Mouse (Mus musculus): ENCODE results near the gene Npsr1. TPM values are rescaled to one million over a fixed set of nuclear protein-coding genes. Genes with fewer than 3 reads are reported as not detected.

Gene Npsr1
- total and polyA plus RNA-seq, 3 experiments, result not detected

DNA sequence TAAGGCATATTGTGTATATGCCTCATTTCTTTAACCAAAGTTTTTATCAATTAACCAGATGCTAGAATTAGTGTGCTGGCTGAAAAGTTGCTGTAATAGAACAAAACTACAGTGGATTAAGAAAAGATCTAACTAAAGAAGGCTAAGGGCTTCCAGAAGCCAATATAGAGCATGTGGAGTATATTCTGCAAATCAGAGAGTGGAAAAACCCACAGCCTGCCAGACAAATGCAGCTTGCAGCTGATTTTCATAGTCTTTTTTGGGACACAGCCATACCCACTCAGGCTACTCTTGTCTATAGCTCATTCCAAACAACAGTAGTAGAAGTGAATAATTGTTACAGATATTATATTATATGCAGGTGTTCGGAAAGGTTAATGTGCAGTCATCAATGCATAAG is 138.7 kb downstream of the Npsr1 start:
- H3K27ac ChIP-seq, result no peak overlapping the region
- DNase-seq, result no peak
- no peak for TF ChIP-seq EP300 (IDR thresholded peaks at IDR 0.05; ENCODE audit: insufficient read depth, low read depth, low read length)
- no peak for TF ChIP-seq POLR2A (IDR thresholded peaks at IDR 0.05; ENCODE audit: insufficient read depth, low read depth, low read length)
- no peak for TF ChIP-seq CTCF (IDR thresholded peaks at IDR 0.05)
- H3K4me1 ChIP-seq (ENCODE audit: control insufficient read depth, insufficient read depth, low read length), result no peaks in the 10 kb centered on the region
- WGBS, result 83% methylated on average over 1 of the region's 1 CpGs
- no peaks in the 10 kb centered on the region for H3K27me3 ChIP-seq (ENCODE audit: control insufficient read depth, insufficient read depth, low read length)
- no peaks in the 10 kb centered on the region for H3K79me2 ChIP-seq (replicated peaks; ENCODE audit: control insufficient read depth, insufficient read depth, low read length)
- H3K9ac ChIP-seq (ENCODE audit: low read depth, low read length), result no peak overlapping the region
- H3K36me3 ChIP-seq (ENCODE audit: control insufficient read depth, insufficient read depth, low read length), result no peaks in the 10 kb centered on the region
- H3K4me3 ChIP-seq, result no peak overlapping the region
- intact Hi-C loops (cut with DNase I), result no loop called here

DNA sequence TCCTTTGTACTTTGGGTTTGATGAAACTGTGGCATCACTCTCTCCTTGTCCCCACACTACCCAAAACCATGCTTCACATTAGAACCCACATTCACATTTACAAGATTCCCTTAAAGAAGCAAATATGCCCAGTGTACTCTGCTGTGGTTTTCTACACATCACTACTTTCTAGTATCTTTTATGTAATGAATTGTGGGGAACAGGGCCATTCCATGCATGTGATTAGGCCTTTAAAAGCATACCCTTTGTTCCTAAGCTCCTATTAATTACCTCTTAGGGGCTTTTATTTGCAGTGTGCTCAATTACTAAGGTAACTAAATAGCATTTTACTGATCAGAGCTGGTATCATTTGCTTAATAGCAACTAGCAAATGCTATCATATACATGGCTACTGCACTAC is 149.8 kb downstream of the Npsr1 start:
- H3K79me2 ChIP-seq (replicated peaks; ENCODE audit: control insufficient read depth, insufficient read depth, low read length), result no peaks in the 10 kb centered on the region
- H3K4me1 ChIP-seq (ENCODE audit: control insufficient read depth, insufficient read depth, low read length), result no peaks in the 10 kb centered on the region
- intact Hi-C loops (cut with DNase I), result no loop called here
- H3K9ac ChIP-seq (ENCODE audit: low read depth, low read length), result no peak overlapping the region
- no peaks in the 10 kb centered on the region for H3K27me3 ChIP-seq (ENCODE audit: control insufficient read depth, insufficient read depth, low read length)
- no peak overlapping the region for H3K27ac ChIP-seq
- H3K36me3 ChIP-seq (ENCODE audit: control insufficient read depth, insufficient read depth, low read length), result no peaks in the 10 kb centered on the region
- no peak overlapping the region for H3K4me3 ChIP-seq
- TF ChIP-seq EP300 (IDR thresholded peaks at IDR 0.05; ENCODE audit: insufficient read depth, low read depth, low read length) (no peak), POLR2A (IDR thresholded peaks at IDR 0.05; ENCODE audit: insufficient read depth, low read depth, low read length) (no peak), CTCF (IDR thresholded peaks at IDR 0.05) (no peak)
- DNase-seq, result no peak

DNA sequence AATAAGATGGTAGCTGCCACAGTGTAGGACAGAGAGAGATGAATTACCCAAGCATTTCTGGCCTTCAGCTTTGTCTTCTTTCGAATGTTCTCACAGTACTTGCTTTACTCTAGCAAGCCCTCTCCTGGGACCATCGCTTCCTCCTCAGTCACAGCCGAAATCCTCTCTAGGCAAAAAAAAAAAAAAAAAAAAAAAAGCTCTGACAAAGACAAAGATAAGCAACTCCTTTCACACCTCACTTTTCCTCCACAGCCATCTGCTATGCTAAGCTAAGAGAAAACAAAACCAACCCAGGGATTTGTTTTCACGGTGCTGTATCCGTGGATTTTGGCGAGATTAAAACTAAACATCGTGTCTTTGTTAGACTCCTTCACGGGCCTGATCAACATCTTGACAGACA is 156.4 kb downstream of the Npsr1 start:
- DNase-seq, result no peak
- intact Hi-C loops (cut with DNase I), result no loop called here
- TF ChIP-seq POLR2A (IDR thresholded peaks at IDR 0.05; ENCODE audit: insufficient read depth, low read depth, low read length) (no peak), CTCF (IDR thresholded peaks at IDR 0.05) (no peak), EP300 (IDR thresholded peaks at IDR 0.05; ENCODE audit: insufficient read depth, low read depth, low read length) (no peak)
- H3K4me1 ChIP-seq (ENCODE audit: control insufficient read depth, insufficient read depth, low read length), result no peaks in the 10 kb centered on the region
- H3K36me3 ChIP-seq (ENCODE audit: control insufficient read depth, insufficient read depth, low read length), result no peaks in the 10 kb centered on the region
- no peaks in the 10 kb centered on the region for H3K79me2 ChIP-seq (replicated peaks; ENCODE audit: control insufficient read depth, insufficient read depth, low read length)
- H3K27ac ChIP-seq, result no peak overlapping the region
- H3K9ac ChIP-seq (ENCODE audit: low read depth, low read length), result no peak overlapping the region
- no peaks in the 10 kb centered on the region for H3K27me3 ChIP-seq (ENCODE audit: control insufficient read depth, insufficient read depth, low read length)
- WGBS, result 19% methylated on average over 8 of the region's 8 CpGs
- H3K4me3 ChIP-seq, result no peak overlapping the region

DNA sequence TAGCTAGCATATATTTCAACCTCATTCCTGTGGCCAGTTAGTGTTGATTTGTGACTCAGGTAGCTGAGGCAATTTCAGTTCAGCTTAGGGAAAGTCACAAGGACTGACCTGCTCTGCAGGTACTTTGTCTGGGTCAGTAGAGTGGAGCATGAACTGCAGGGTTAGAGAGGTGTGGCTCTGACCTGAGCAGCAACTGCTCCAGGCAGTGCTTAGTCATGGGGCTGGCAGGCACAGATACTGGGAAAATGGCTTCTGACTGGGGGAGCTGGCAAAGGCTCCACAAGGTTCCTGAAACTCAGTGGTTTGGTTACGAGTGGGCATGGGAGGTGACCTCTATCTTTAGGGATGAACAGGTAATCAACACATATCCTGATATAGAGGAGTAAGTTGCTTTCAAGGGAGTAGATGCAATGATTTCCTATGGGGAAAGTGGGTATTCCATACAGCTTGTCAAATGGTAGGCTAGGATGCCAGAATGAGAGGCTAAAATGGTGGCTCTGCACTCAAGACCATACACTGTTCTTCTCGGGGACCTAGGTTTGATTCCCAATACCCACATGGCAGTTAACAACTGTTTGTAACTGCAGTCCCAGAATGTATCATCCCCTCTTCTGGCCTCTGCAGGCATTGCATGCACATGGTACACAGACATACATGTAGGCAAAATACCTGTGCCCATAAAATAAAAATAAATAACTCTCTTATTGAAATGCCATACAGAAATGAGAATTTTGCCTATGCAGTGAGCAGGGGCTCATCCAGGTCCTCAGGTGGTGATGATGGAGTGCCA is 182.9 kb downstream of the Npsr1 start:
- DNase-seq, result no peak
- no peaks in the 10 kb centered on the region for H3K4me1 ChIP-seq (ENCODE audit: control insufficient read depth, insufficient read depth, low read length)
- no peak overlapping the region for H3K9ac ChIP-seq (ENCODE audit: low read depth, low read length)
- intact Hi-C loops (cut with DNase I), result no loop called here
- no peak overlapping the region for H3K4me3 ChIP-seq
- no peak overlapping the region for H3K27ac ChIP-seq
- no peaks in the 10 kb centered on the region for H3K79me2 ChIP-seq (replicated peaks; ENCODE audit: control insufficient read depth, insufficient read depth, low read length)
- TF ChIP-seq EP300 (IDR thresholded peaks at IDR 0.05; ENCODE audit: insufficient read depth, low read depth, low read length) (no peak), POLR2A (IDR thresholded peaks at IDR 0.05; ENCODE audit: insufficient read depth, low read depth, low read length) (no peak), CTCF (IDR thresholded peaks at IDR 0.05) (no peak)
- 90% methylated on average over 2 of the region's 2 CpGs for WGBS
- H3K27me3 ChIP-seq (ENCODE audit: control insufficient read depth, insufficient read depth, low read length), result no peaks in the 10 kb centered on the region
- H3K36me3 ChIP-seq (ENCODE audit: control insufficient read depth, insufficient read depth, low read length), result no peaks in the 10 kb centered on the region

DNA sequence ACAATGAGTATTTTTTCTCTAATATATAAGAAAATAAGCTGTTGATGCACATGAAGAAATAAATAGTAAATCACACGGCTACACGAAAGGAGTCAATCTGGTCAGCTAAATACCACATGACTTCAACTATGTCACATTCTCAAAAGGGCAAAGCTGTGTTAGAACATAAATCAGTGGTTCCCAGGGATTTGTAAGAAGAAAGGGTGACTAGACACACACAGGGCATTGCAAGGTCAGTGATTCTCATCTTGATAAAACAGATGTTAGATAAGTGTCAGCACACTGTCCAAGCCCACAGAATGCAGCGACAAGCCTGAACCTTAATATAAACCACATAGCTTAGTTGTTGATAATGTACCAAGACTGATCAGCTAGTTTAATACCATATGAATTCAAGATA is 184.8 kb downstream of the Npsr1 start:
- intact Hi-C loops (cut with DNase I), result no loop called here
- Histone ChIP-seq H3K9ac (ENCODE audit: low read depth, low read length) (no peak overlapping the region), H3K27me3 (ENCODE audit: control insufficient read depth, insufficient read depth, low read length) (no peaks in the 10 kb centered on the region), H3K4me3 (no peak overlapping the region), H3K27ac (no peak overlapping the region), H3K79me2 (replicated peaks; ENCODE audit: control insufficient read depth, insufficient read depth, low read length) (no peaks in the 10 kb centered on the region), H3K4me1 (ENCODE audit: control insufficient read depth, insufficient read depth, low read length) (no peaks in the 10 kb centered on the region), H3K36me3 (ENCODE audit: control insufficient read depth, insufficient read depth, low read length) (no peaks in the 10 kb centered on the region)
- 76% methylated on average over 3 of the region's 3 CpGs for WGBS
- no peak for TF ChIP-seq CTCF (IDR thresholded peaks at IDR 0.05)
- no peak for TF ChIP-seq POLR2A (IDR thresholded peaks at IDR 0.05; ENCODE audit: insufficient read depth, low read depth, low read length)
- TF ChIP-seq EP300 (IDR thresholded peaks at IDR 0.05; ENCODE audit: insufficient read depth, low read depth, low read length), result no peak
- no peak for DNase-seq

DNA sequence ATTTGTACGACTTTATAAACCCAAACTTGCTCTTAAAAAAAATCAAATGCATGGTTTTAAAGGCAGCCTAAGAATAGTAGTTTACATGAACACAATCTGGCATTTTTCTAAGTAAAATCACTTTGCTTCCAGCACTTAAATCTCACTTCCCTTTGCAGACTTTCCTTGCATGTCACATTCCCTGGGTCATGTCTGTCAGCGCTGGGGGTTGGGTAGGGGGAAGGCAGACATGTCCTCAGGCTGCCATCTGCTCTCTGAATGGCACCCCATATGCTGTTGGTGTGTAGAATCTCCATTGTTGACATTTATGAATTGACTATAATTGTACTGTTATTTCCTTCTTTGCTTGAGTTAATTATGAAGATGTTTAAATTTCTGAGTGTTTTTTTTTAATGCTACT is 185.3 kb downstream of the Npsr1 start:
- TF ChIP-seq POLR2A (IDR thresholded peaks at IDR 0.05; ENCODE audit: insufficient read depth, low read depth, low read length) (no peak), CTCF (IDR thresholded peaks at IDR 0.05) (no peak), EP300 (IDR thresholded peaks at IDR 0.05; ENCODE audit: insufficient read depth, low read depth, low read length) (no peak)
- Histone ChIP-seq H3K36me3 (ENCODE audit: control insufficient read depth, insufficient read depth, low read length) (no peaks in the 10 kb centered on the region), H3K27me3 (ENCODE audit: control insufficient read depth, insufficient read depth, low read length) (no peaks in the 10 kb centered on the region), H3K79me2 (replicated peaks; ENCODE audit: control insufficient read depth, insufficient read depth, low read length) (no peaks in the 10 kb centered on the region), H3K27ac (no peak overlapping the region), H3K4me1 (ENCODE audit: control insufficient read depth, insufficient read depth, low read length) (no peaks in the 10 kb centered on the region), H3K9ac (ENCODE audit: low read depth, low read length) (no peak overlapping the region), H3K4me3 (no peak overlapping the region)
- intact Hi-C loops (cut with DNase I), result no loop called here
- WGBS, result 50% methylated on average over 2 of the region's 2 CpGs
- DNase-seq, result no peak

All from heart, adult 2 months (tissue).